Mouse (Mus musculus): ENCODE measurements around the gene Batf3. TPM values are rescaled to one million over a fixed set of nuclear protein-coding genes. Genes with fewer than 3 reads are reported as not detected.
A peak's percentile ranks its signal among the peaks of the same experiment; 100 is the strongest.

The Batf3 gene
- total and polyA plus RNA-seq, 3 experiments = 42.5 to 50.4 (median 44.7) TPM

DNA sequence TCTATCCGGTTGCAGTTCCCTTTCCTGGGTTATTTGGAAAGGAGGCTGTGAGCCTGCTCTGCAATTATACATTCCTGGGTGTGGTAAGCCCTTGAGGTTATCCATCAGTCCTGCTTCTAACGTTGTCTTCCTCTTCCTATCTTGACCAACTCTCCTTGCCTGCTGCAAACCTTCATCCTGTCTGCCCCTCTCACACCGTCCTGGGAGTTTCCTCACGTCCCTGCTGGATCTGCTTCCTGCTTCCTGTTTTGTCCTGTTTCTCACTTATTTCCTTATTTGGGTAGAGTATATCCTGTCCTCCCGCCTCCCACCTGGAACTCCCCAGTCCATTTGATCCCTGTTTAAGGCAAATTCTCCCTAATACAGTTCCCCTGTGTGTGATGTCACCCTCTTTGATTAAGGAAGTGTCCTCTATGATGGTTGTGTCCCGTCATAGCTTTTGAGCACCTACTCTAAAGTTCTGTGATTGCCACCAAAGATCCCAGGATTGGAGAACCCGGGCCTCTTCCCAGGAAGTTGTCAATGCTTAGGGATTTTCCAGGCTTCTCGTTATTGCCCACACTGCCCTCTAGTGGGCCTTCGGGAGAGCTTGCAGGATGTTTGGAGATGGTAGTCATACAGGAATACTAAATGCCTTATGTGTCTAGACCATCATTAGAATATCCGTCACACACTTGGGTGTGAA lies 22.3 kb upstream of the Batf3 start:
- H3K36me3 ChIP-seq (replicated peaks in 1 of 2; ENCODE audit: control insufficient read depth in 1 of 2, insufficient read depth in 1 of 2, low read length in 1 of 2) = peaks cover 70 to 98% of the 10 kb centered on the region in 2 experiments
- peaks cover 4% of the 10 kb centered on the region for H3K9me3 ChIP-seq (replicated peaks; ENCODE audit: low read length)
- in situ Hi-C loops (cut with MboI; ENCODE audit: low pct_ligation_motif_present, low pct_unique_long_range_greater_than_20kb, low sequenced_read_pairs) = no loop called here
- H3K27ac ChIP-seq (ENCODE audit: insufficient read depth, low read depth) = no peak overlapping the region
- TF ChIP-seq PAX5 (IDR thresholded peaks at IDR 0.05; ENCODE audit: low read length) (no peak), POLR2A (IDR thresholded peaks at IDR 0.05; ENCODE audit: low read depth, low read length) (no peak), CTCF (conservative IDR thresholded peaks at IDR 0.05 in 1 of 2, IDR thresholded peaks at IDR 0.05 in 1 of 2; ENCODE audit: low read depth in 2 of 2, low read length in 2 of 2) (peak; percentile 29 to 66; a peak in 3 of 4 replicates), NRF1 (IDR thresholded peaks at IDR 0.05; ENCODE audit: low read depth, low read length) (no peak), CHD1 (IDR thresholded peaks at IDR 0.05; ENCODE audit: low read depth, low read length) (no peak), ETS1 (conservative IDR thresholded peaks at IDR 0.05; ENCODE audit: low read depth, low read length) (no peak), RAD21 (IDR thresholded peaks at IDR 0.05; ENCODE audit: low read depth, low read length) (peak; percentile 15), SMC3 (IDR thresholded peaks at IDR 0.05; ENCODE audit: low read depth, low read length) (peak; percentile 53), MAZ (IDR thresholded peaks at IDR 0.05; ENCODE audit: low read depth, low read length) (no peak), TBP (conservative IDR thresholded peaks at IDR 0.05; ENCODE audit: low read depth, low read length) (no peak), TCF12 (IDR thresholded peaks at IDR 0.05; ENCODE audit: low read depth, low read length) (no peak)
- H3K4me2 ChIP-seq (ENCODE audit: insufficient read depth, low read depth, poor library complexity, severe bottlenecking) = no peak overlapping the region
- H3K4me3 ChIP-seq (replicated peaks in 1 of 3; ENCODE audit: low read depth in 2 of 3, low read length in 2 of 3, poor library complexity in 1 of 3) = no peak overlapping the region
- peaks cover 19 to 46% of the 10 kb centered on the region in 2 experiments for H3K4me1 ChIP-seq (ENCODE audit: control insufficient read depth in 1 of 2, insufficient read depth in 2 of 2)
- DNase-seq (ENCODE audit: extremely low read depth) = no peak
- no peaks in the 10 kb centered on the region for H3K27me3 ChIP-seq (replicated peaks)
- dilution Hi-C loops (cut with MboI; ENCODE audit: extremely low pct_ligation_motif_present, extremely low pct_unique_long_range_greater_than_20kb, low sequenced_read_pairs) = no loop called here
- H3K9ac ChIP-seq (ENCODE audit: insufficient read depth, low read depth) = no peak overlapping the region
- H3K79me2 ChIP-seq (replicated peaks; ENCODE audit: control insufficient read depth, extremely low read depth, insufficient read depth, poor library complexity, severe bottlenecking) = peaks cover 5% of the 10 kb centered on the region; the same call in 1 of the 2 replicates

DNA sequence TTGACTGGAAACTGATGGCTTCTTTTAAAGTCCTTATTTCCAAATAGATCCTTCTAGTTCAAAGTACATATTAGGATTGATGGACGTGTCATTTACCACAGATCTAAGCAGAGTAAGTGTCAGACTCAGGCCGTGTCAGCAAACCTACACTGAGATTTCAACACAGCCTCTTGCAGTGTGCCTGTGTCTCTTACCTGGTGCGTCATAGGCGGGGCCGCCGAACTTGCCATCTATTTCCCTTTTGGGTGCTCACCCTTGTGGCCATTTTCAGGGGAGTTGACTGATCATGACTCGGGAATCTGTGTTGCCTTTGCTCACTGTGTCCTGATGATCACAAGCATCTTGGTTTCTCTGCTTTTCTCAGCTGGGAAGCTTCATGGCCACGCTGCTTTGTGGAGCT lies 14.4 kb upstream of the Batf3 start:
- dilution Hi-C loops (cut with MboI; ENCODE audit: extremely low pct_ligation_motif_present, extremely low pct_unique_long_range_greater_than_20kb, low sequenced_read_pairs) = no loop called here
- no peak overlapping the region for H3K9ac ChIP-seq (ENCODE audit: insufficient read depth, low read depth)

More for the DNA sequence above, 14.4 kb upstream of the Batf3 start:
- Histone ChIP-seq H3K4me1 (ENCODE audit: control insufficient read depth in 1 of 2, insufficient read depth in 2 of 2) (peaks cover 26 to 51% of the 10 kb centered on the region in 2 experiments), H3K27me3 (replicated peaks) (no peaks in the 10 kb centered on the region), H3K9me3 (replicated peaks; ENCODE audit: low read length) (peaks cover under 1% of the 10 kb centered on the region), H3K36me3 (replicated peaks in 1 of 2; ENCODE audit: control insufficient read depth in 1 of 2, insufficient read depth in 1 of 2, low read length in 1 of 2) (peaks cover 47 to 59% of the 10 kb centered on the region in 2 experiments), H3K4me2 (ENCODE audit: insufficient read depth, low read depth, poor library complexity, severe bottlenecking) (no peak overlapping the region), H3K79me2 (replicated peaks; ENCODE audit: control insufficient read depth, extremely low read depth, insufficient read depth, poor library complexity, severe bottlenecking) (no peaks in the 10 kb centered on the region), H3K27ac (ENCODE audit: insufficient read depth, low read depth) (no peak overlapping the region), H3K4me3 (replicated peaks in 1 of 3; ENCODE audit: low read depth in 2 of 3, low read length in 2 of 3, poor library complexity in 1 of 3) (no peak overlapping the region)
- TF ChIP-seq NRF1 (IDR thresholded peaks at IDR 0.05; ENCODE audit: low read depth, low read length) (no peak), ELF1 (IDR thresholded peaks at IDR 0.05; ENCODE audit: low read depth, low read length) (no peak), USF2 (conservative IDR thresholded peaks at IDR 0.05; ENCODE audit: low read depth, low read length) (no peak), HCFC1 (IDR thresholded peaks at IDR 0.05; ENCODE audit: low read depth, low read length) (no peak), PAX5 (IDR thresholded peaks at IDR 0.05; ENCODE audit: low read length) (no peak), SMC3 (IDR thresholded peaks at IDR 0.05; ENCODE audit: low read depth, low read length) (no peak), ZMIZ1 (IDR thresholded peaks at IDR 0.05; ENCODE audit: low read depth, low read length) (no peak)
- in situ Hi-C loops (cut with MboI; ENCODE audit: low pct_ligation_motif_present, low pct_unique_long_range_greater_than_20kb, low sequenced_read_pairs) = no loop called here
- no peak for DNase-seq (ENCODE audit: extremely low read depth)
